Mouse (Mus musculus): ENCODE measurements at regions not wholly inside any gene's neighbourhood (a gene's known extent, or its start where the extent isn't known, plus 50 kb on each side); places are given as distances from the start of the nearest gene placed in this dataset.

DNA sequence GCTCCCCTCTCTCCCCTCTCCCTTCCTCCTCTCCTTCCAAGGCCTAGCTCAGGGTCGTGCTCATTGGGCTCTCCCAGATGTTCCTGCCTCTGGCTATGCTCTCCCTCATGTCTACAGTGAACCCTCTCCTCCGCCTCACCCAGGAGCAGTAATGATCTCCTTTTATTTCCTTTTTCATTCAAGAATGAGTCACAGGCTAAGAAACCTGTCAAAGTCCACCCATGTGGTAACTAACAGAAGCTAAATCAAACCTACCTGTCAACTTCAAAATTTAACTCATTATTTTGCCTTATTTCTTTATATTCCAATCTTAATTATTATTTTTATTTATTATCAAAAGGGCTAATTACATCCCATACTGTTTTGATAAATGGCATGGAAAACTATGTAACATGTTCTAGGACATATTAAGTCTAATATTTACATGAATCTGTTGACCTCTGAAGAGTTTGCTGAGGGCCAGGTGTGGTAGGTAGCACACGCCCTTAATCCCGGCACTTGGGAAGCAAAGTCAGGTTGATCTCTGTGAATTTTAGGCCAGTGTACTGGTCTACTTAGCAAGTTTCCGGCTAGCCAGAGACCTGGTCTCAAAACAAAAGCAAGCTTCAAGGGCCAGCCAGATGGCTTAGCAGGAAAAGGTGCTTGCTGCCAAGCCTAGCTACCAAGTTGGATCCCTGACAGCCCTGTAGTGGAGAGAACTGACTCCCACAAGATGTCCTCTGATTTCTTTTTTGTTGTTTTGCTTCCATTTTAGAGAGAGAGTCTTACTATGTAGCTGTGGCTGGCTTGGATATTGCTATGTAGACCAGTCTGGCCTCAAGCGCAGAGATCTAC, 51.9 kb upstream of the Slc16a1 start:
- H3K27me3 ChIP-seq (ENCODE audit: control insufficient read depth, insufficient read depth, low read length), result no peaks in the 10 kb centered on the region
- 58% methylated on average over 6 of the region's 6 CpGs for WGBS
- no peaks in the 10 kb centered on the region; the same call in 1 of the 2 replicates for H3K4me1 ChIP-seq (replicated peaks; ENCODE audit: control insufficient read depth, insufficient read depth)
- H3K4me3 ChIP-seq (ENCODE audit: low read depth, low read length), result no peak overlapping the region
- H3K27ac ChIP-seq (replicated peaks), result peak overlapping the region; percentile 82
- H3K4me2 ChIP-seq (replicated peaks; ENCODE audit: low read depth), result no peak overlapping the region
- H3K9me3 ChIP-seq (ENCODE audit: control insufficient read depth, low read length), result no peaks in the 10 kb centered on the region
- TF ChIP-seq CTCF (IDR thresholded peaks at IDR 0.05; ENCODE audit: low read depth) (no peak), EP300 (optimal IDR thresholded peaks at IDR 0.05) (no peak)
- peak; percentile 90 for ATAC-seq (ENCODE audit: low FRiP score, low TSS enrichment)
- no peaks in the 10 kb centered on the region for H3K36me3 ChIP-seq (ENCODE audit: control insufficient read depth, insufficient read depth, low read length)
- DNase-seq (ENCODE audit: low spot score), result peak; percentile 21
- H3K9ac ChIP-seq (ENCODE audit: low read length), result no peak overlapping the region

GRCm38 (mm10) chr3:104585303-104585702, 53.2 kb upstream of the Slc16a1 start:
- H3K9me3 ChIP-seq (ENCODE audit: control insufficient read depth, low read length), result no peaks in the 10 kb centered on the region
- ATAC-seq (ENCODE audit: low FRiP score, low TSS enrichment), result peak; percentile 71
- H3K27ac ChIP-seq (replicated peaks), result no peak overlapping the region
- H3K36me3 ChIP-seq (ENCODE audit: control insufficient read depth, insufficient read depth, low read length), result no peaks in the 10 kb centered on the region
- no peaks in the 10 kb centered on the region; the same call in 1 of the 2 replicates for H3K4me1 ChIP-seq (replicated peaks; ENCODE audit: control insufficient read depth, insufficient read depth)
- H3K4me2 ChIP-seq (replicated peaks; ENCODE audit: low read depth), result no peak overlapping the region
- no peaks in the 10 kb centered on the region for H3K27me3 ChIP-seq (ENCODE audit: control insufficient read depth, insufficient read depth, low read length)
- no peak overlapping the region for H3K9ac ChIP-seq (ENCODE audit: low read length)
- WGBS, result 38% methylated on average over 6 of the region's 6 CpGs
- TF ChIP-seq EP300 (optimal IDR thresholded peaks at IDR 0.05) (no peak), CTCF (IDR thresholded peaks at IDR 0.05; ENCODE audit: low read depth) (no peak)
- no peak overlapping the region for H3K4me3 ChIP-seq (ENCODE audit: low read depth, low read length)
- no peak for DNase-seq (ENCODE audit: low spot score)

DNA sequence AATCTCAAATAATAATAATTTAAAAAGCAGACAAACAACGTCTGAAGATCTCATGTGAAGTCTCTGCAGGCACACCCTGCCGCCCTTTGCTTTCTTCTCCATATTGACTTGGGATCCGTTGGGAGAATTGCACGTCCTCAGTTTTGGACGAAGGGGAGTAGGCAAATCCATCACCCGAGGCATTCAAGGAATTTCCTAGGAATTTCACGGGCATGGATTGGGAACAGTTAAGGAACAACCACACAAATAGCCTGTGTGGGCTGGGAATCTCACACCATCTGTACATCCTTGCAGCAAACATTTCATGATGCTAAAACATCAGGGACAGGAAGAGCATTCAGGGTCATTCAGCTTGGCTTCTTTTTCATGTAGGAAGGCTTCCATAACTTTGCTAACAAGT, 55.2 kb upstream of the Slc16a1 start:
- 45% methylated on average over 7 of the region's 7 CpGs for WGBS
- no peak for DNase-seq (ENCODE audit: low spot score)
- no peak overlapping the region for H3K27ac ChIP-seq (replicated peaks)
- no peaks in the 10 kb centered on the region; the same call in 1 of the 2 replicates for H3K4me1 ChIP-seq (replicated peaks; ENCODE audit: control insufficient read depth, insufficient read depth)
- no peaks in the 10 kb centered on the region for H3K27me3 ChIP-seq (ENCODE audit: control insufficient read depth, insufficient read depth, low read length)
- no peak overlapping the region for H3K9ac ChIP-seq (ENCODE audit: low read length)
- ATAC-seq (ENCODE audit: low FRiP score, low TSS enrichment), result no peak
- TF ChIP-seq CTCF (IDR thresholded peaks at IDR 0.05; ENCODE audit: low read depth), result no peak
- TF ChIP-seq EP300 (optimal IDR thresholded peaks at IDR 0.05), result no peak
- no peaks in the 10 kb centered on the region for H3K9me3 ChIP-seq (ENCODE audit: control insufficient read depth, low read length)
- H3K4me2 ChIP-seq (replicated peaks; ENCODE audit: low read depth), result no peak overlapping the region
- H3K36me3 ChIP-seq (ENCODE audit: control insufficient read depth, insufficient read depth, low read length), result no peaks in the 10 kb centered on the region
- no peak overlapping the region for H3K4me3 ChIP-seq (ENCODE audit: low read depth, low read length)

GRCm38 (mm10) chr3:104582521-104582920, 55.9 kb upstream of the Slc16a1 start:
- Histone ChIP-seq H3K4me1 (replicated peaks; ENCODE audit: control insufficient read depth, insufficient read depth) (no peaks in the 10 kb centered on the region; the same call in 1 of the 2 replicates), H3K9ac (ENCODE audit: low read length) (no peak overlapping the region), H3K36me3 (ENCODE audit: control insufficient read depth, insufficient read depth, low read length) (no peaks in the 10 kb centered on the region), H3K9me3 (ENCODE audit: control insufficient read depth, low read length) (no peaks in the 10 kb centered on the region), H3K27ac (replicated peaks) (no peak overlapping the region), H3K4me2 (replicated peaks; ENCODE audit: low read depth) (no peak overlapping the region), H3K27me3 (ENCODE audit: control insufficient read depth, insufficient read depth, low read length) (no peaks in the 10 kb centered on the region), H3K4me3 (ENCODE audit: low read depth, low read length) (no peak overlapping the region)
- WGBS, result 91% methylated on average over 10 of the region's 10 CpGs
- no peak for DNase-seq (ENCODE audit: low spot score)
- no peak for TF ChIP-seq EP300 (optimal IDR thresholded peaks at IDR 0.05)
- no peak for TF ChIP-seq CTCF (IDR thresholded peaks at IDR 0.05; ENCODE audit: low read depth)
- ATAC-seq (ENCODE audit: low FRiP score, low TSS enrichment), result no peak

DNA sequence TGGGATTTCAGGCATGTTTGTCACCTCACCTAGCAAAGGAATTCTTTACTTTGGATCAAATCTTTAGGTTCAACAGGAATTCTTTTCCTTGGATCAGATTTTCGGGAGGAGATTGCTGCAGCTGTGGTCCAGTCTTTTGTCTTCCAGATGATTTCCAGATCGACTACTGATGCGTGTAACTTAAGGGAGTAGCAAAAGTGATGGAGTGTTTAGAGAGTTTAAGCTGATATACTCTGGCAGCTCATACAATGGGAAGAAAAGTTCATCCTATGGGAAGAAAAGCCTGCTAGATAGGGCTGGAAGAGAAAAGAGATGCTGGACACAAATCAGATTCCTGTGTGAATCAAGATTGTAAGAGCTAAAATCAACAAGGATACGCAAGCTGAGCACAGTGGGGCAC, 59.3 kb upstream of the Slc16a1 start:
- no peaks in the 10 kb centered on the region for H3K27me3 ChIP-seq (ENCODE audit: control insufficient read depth, insufficient read depth, low read length)
- no peaks in the 10 kb centered on the region for H3K4me1 ChIP-seq (replicated peaks; ENCODE audit: control insufficient read depth, insufficient read depth)
- ATAC-seq (ENCODE audit: low FRiP score, low TSS enrichment) (no peak), DNase-seq (ENCODE audit: low spot score) (no peak)
- 51% methylated on average over 4 of the region's 4 CpGs for WGBS
- H3K9ac ChIP-seq (ENCODE audit: low read length), result no peak overlapping the region
- no peak overlapping the region for H3K27ac ChIP-seq (replicated peaks)
- H3K9me3 ChIP-seq (ENCODE audit: control insufficient read depth, low read length), result no peaks in the 10 kb centered on the region
- H3K4me2 ChIP-seq (replicated peaks; ENCODE audit: low read depth), result no peak overlapping the region
- no peak for TF ChIP-seq EP300 (optimal IDR thresholded peaks at IDR 0.05)
- no peak for TF ChIP-seq CTCF (IDR thresholded peaks at IDR 0.05; ENCODE audit: low read depth)
- no peaks in the 10 kb centered on the region for H3K36me3 ChIP-seq (ENCODE audit: control insufficient read depth, insufficient read depth, low read length)
- H3K4me3 ChIP-seq (ENCODE audit: low read depth, low read length), result no peak overlapping the region

GRCm38 (mm10) chr3:104578374-104578773, 60.1 kb upstream of the Slc16a1 start:
- no peak for TF ChIP-seq EP300 (optimal IDR thresholded peaks at IDR 0.05)
- no peak for TF ChIP-seq CTCF (IDR thresholded peaks at IDR 0.05; ENCODE audit: low read depth)
- no peak overlapping the region for H3K4me3 ChIP-seq (ENCODE audit: low read depth, low read length)
- H3K4me2 ChIP-seq (replicated peaks; ENCODE audit: low read depth), result no peak overlapping the region
- H3K27me3 ChIP-seq (ENCODE audit: control insufficient read depth, insufficient read depth, low read length), result no peaks in the 10 kb centered on the region
- DNase-seq (ENCODE audit: low spot score) (no peak), ATAC-seq (ENCODE audit: low FRiP score, low TSS enrichment) (no peak)
- WGBS, result 32% methylated on average over 3 of the region's 3 CpGs
- H3K36me3 ChIP-seq (ENCODE audit: control insufficient read depth, insufficient read depth, low read length), result no peaks in the 10 kb centered on the region
- no peaks in the 10 kb centered on the region for H3K4me1 ChIP-seq (replicated peaks; ENCODE audit: control insufficient read depth, insufficient read depth)
- no peak overlapping the region for H3K27ac ChIP-seq (replicated peaks)
- H3K9ac ChIP-seq (ENCODE audit: low read length), result no peak overlapping the region
- no peaks in the 10 kb centered on the region for H3K9me3 ChIP-seq (ENCODE audit: control insufficient read depth, low read length)
